Mouse (Mus musculus): ENCODE measurements at regions not wholly inside any gene's neighbourhood (a gene's known extent, or its start where the extent isn't known, plus 50 kb on each side); places are given as distances from the start of the nearest gene placed in this dataset.

- no peak for TF ChIP-seq CTCF (IDR thresholded peaks at IDR 0.05; ENCODE audit: borderline replicate concordance, insufficient read depth, low read depth, low read length)
- no peak for TF ChIP-seq POLR2A (IDR thresholded peaks at IDR 0.05; ENCODE audit: borderline replicate concordance, insufficient read depth, low read length)
Measured at GRCm38 (mm10) chr9:50154618-50155017, 190.2 kb downstream of the Rpl10-ps3 start.

Measured in cerebellum, adult 2 months (tissue).